Mouse (Mus musculus) hindbrain, postnatal 0 days (tissue): ENCODE data around the gene Sfrp5. TPM values are rescaled to one million over a fixed set of nuclear protein-coding genes. Genes with fewer than 3 reads are reported as not detected.
A peak's percentile ranks its signal among the peaks of the same experiment; 100 is the strongest.

ENCODE experiments used
- ATAC-seq: fragments of 200-750 bp; cut with Nextera tagmentation; 2 replicates; pipeline ENCODE4 v1.8.0; 2017; ENCODE audit warnings: mild to moderate bottlenecking, moderate TSS enrichment, moderate library complexity
- DNase-seq: peaks from one replicate; pipeline ENCODE4 v3.0.0-alpha.2; 2015; ENCODE audit warnings: low spot score
- H3K27ac ChIP-seq: fragments of 300-500 bp; sonication (generic); 2 replicates; pipeline ENCODE4 v1.5.1; 2014; ENCODE audit warnings: mild to moderate bottlenecking
- H3K27me3 ChIP-seq: fragments of 300-500 bp; sonication (generic); 2 replicates; pipeline ENCODE4 v1.6.1; 2014; ENCODE audit warnings: low read length, mixed read lengths; ENCODE audit not compliant: insufficient read depth
- H3K36me3 ChIP-seq: fragments of 300-500 bp; sonication (generic); 2 replicates; pipeline ENCODE4 v1.6.1; 2014; ENCODE audit warnings: low read length, mixed read lengths; ENCODE audit not compliant: insufficient read depth
- H3K4me1 ChIP-seq: fragments of 300-500 bp; sonication (generic); 2 replicates; pipeline ENCODE4 v1.6.1; 2014; ENCODE audit warnings: antibody characterized with exemption, low read length, mixed read lengths; ENCODE audit not compliant: insufficient read depth
- H3K4me2 ChIP-seq: fragments of 300-500 bp; sonication (generic); 2 replicates; pipeline ENCODE4 v1.6.1; 2014; ENCODE audit warnings: low read depth, mild to moderate bottlenecking, low read length, moderate library complexity, mixed read lengths
- H3K4me3 ChIP-seq: fragments of 300-500 bp; sonication (generic); 2 replicates; pipeline ENCODE4 v1.5.1; 2014; ENCODE audit warnings: low read length
- H3K9ac ChIP-seq: fragments of 300-500 bp; sonication (generic); replicated peaks from 2 replicates; pipeline ENCODE4 v1.6.1; 2014; ENCODE audit warnings: mild to moderate bottlenecking, low read length, moderate library complexity, mixed read lengths
- H3K9me3 ChIP-seq: fragments of 300-500 bp; sonication (generic); 2 replicates; pipeline ENCODE4 v1.6.1; 2016; ENCODE audit warnings: low read length, mixed read lengths
- CTCF ChIP-seq: IDR thresholded peaks from 2 replicates; pipeline ENCODE4 v1.5.1; 2016; ENCODE audit warnings: antibody characterized with exemption, control low read depth, low read depth
- WGBS: fragments of 180-500 bp; shearing (Covaris S2); extraction: QIAGEN DNeasy Blood & Tissue Kit; methylation state at CpG from one replicate; pipeline ENCODE4 v1.1.7; 2014; 5-methylcytosine and 5-hydroxymethylcytosine counted together
- polyA plus RNA-seq: library from polyadenylated mRNA; unstranded; fragments of >200 nt; fragmentation: Nextera tagmentation; extraction: Ambion mirVana; gene quantifications from 2 replicates; pipeline ENCODE4 v1.2.1, GENCODE M21; 2015
- total RNA-seq: library from RNA; depleted of rRNA; stranded (reverse); fragments of >200 nt; gene quantifications from 2 replicates; pipeline ENCODE4 v1.2.3, GENCODE M21; 2014

Sfrp5 gene
- total and polyA plus RNA-seq, 2 experiments from 2014 or later: 1.6 to 1.8 TPM

DNA sequence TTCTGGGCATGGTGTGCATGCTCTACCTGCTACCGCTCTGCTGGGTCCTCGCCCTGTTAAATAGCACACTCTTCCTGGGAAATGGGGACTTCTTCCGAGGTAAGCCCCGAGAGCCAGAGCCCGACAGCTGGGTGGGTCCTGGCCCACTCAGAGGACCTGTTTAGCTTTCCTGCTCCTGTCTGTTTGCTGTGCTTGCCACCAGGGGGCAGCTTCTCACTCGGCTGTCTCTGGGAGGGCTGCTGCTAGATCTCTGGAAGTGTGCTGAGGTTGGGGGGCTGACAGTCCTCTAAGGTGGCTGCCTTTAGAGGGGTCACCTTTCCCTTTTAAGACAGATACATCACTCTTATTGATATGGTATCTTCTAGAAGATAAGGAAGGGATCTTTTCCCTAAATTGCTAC lies 19.4 kb downstream of the Sfrp5 start:
- ATAC-seq (0 out of 2 replicates have a peak, but pooled peaks have one; percentile 46), DNase-seq (peak; percentile 40)
- TF ChIP-seq CTCF: peak; percentile 75
- Histone ChIP-seq H3K27me3 (no peaks in the 10 kb centered on the region), H3K9me3 (no peaks in the 10 kb centered on the region), H3K4me3 (no peak overlapping the region), H3K4me1 (no peaks in the 10 kb centered on the region), H3K4me2 (no peak overlapping the region), H3K27ac (no peak overlapping the region), H3K36me3 (peaks cover 37% of the 10 kb centered on the region), H3K9ac (no peak overlapping the region)
- WGBS: 61% methylated on average over 6 of the region's 6 CpGs

DNA sequence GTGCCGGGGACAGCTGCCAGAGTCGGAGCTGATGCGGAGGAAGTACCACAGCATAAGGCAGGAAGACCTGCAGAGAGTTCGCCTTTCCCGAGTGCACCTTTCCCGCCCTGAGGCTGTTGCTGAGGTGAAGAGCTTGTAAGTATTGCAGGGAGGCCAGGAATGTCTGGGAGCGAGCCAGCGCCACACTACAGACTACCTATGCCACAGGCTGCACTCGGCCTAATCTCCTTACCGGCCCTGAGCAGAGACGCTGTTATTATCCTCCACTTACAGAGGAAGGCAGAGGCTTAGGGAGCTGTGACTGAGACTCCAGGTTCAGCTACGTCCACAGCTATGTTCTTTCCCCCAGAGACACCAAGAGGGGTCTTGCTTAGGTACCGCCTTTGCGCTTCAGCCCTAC lies 22.7 kb downstream of the Sfrp5 start:
- Histone ChIP-seq H3K4me1 (no peaks in the 10 kb centered on the region), H3K4me3 (no peak overlapping the region), H3K27me3 (no peaks in the 10 kb centered on the region), H3K36me3 (peaks cover 19% of the 10 kb centered on the region; the same call in 1 of the 2 replicates), H3K9me3 (no peaks in the 10 kb centered on the region), H3K9ac (no peak overlapping the region), H3K4me2 (no peak overlapping the region), H3K27ac (no peak overlapping the region)
- ATAC-seq: no peak
- no peak for TF ChIP-seq CTCF
- WGBS: 92% methylated on average over 14 of the region's 14 CpGs
- no peak for DNase-seq

DNA sequence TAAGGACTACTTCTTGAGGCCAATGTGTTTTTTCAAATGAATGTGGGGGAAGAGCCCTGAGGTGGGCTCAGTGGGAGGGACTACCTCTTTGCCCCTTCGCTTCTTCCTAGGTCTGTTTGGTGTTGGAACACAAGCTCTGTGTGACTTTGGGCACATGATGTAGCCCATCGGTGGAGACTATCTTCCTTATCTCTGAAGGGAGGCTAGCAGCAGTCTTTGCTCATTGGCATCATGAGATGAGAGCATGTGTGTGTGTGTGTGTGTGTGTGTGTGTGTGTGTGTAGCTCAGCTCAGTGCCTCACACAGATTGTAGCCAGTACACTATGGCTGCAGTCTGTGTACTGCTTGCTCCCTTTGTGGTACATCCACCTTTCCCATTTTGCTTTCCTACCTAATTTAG lies 24.6 kb downstream of the Sfrp5 start:
- no peaks in the 10 kb centered on the region for H3K9me3 ChIP-seq
- no peak overlapping the region for H3K4me2 ChIP-seq
- H3K27ac ChIP-seq: no peak overlapping the region
- no peaks in the 10 kb centered on the region for H3K4me1 ChIP-seq
- H3K36me3 ChIP-seq: peaks cover 10% of the 10 kb centered on the region; the same call in 1 of the 2 replicates
- no peak overlapping the region for H3K4me3 ChIP-seq
- H3K27me3 ChIP-seq: no peaks in the 10 kb centered on the region
- TF ChIP-seq CTCF: no peak
- ATAC-seq: no peak
- 93% methylated on average over 2 of the region's 2 CpGs for WGBS
- no peak for DNase-seq
- no peak overlapping the region for H3K9ac ChIP-seq

DNA sequence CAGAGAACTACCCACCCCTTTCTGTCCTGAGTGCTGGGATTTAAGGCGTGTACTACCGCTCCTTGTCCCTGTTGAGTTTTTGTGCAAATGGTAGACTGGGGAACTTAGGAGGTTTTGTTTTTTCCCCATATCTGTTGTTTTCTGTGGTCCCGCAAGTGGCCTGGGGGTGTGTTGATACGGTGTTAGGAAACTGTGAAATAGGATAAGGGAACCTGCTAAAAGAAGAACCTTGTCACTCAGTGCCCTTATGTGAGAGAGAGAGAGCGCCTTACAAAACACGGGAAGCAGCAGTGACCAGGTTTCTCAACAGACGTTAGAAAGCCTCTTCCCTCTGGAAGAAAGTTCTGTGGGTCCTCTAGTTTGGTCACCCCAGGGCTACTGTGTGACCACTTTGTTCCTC lies 25.2 kb downstream of the Sfrp5 start:
- H3K4me2 ChIP-seq: no peak overlapping the region
- no peak overlapping the region for H3K27ac ChIP-seq
- no peak for TF ChIP-seq CTCF
- no peak overlapping the region for H3K9ac ChIP-seq
- ATAC-seq: no peak
- H3K4me3 ChIP-seq: no peak overlapping the region
- WGBS: 83% methylated on average over 7 of the region's 7 CpGs
- peaks cover 10% of the 10 kb centered on the region; the same call in 1 of the 2 replicates for H3K36me3 ChIP-seq
- no peak for DNase-seq
- H3K27me3 ChIP-seq: no peaks in the 10 kb centered on the region
- H3K4me1 ChIP-seq: no peaks in the 10 kb centered on the region
- H3K9me3 ChIP-seq: no peaks in the 10 kb centered on the region

DNA sequence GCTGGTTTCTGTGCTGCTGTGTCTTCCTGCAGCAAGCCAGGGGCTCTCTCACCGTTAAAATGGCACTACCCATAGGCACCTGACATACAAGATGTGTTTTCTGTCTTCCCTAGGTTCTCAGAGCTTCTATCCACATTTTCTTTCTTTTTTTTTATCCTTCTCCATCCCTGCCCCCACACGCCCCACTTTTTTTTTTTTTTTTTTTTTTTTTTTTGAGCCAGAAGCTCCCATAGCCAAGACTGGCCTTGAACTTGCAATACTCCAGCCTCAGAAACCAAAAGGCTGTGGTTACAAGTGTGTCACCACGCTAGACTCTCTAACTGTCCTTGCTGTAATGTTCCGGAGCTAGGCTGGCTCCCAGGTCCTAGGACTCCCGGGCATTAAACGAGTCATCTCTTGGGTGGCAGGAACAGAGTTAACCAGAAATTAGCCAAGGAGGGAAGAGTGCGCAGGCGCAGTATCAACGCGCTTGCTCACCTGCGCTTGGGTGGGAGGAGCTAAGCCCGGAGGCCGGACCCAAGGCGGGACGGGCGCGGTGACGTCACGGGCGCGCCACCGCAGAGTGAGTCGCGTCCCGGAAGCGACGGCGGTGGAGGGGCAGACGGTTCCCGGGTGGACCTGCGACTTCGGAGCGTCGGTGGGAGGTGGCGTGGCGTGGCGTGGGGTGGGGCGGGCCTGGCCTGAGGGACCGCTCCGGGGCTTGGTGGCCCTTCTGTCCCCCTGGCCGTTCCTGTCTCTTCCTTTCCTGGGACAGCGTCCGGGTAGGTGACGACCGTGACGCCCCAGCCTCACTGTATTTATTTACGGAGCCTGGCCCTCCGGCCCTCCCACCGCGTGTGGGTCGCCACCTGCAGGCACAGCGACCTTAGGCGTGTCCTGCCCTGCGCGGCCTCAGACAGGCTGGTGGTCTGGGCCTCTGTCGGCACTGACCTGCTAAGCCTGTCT lies 31.8 kb downstream of the Sfrp5 start:
- peaks cover 4% of the 10 kb centered on the region; the same call in 1 of the 2 replicates for H3K27me3 ChIP-seq
- 1% methylated on average over 56 of the region's 56 CpGs for WGBS
- peak; percentile 98 for DNase-seq
- H3K9ac ChIP-seq: peak overlapping the region; percentile 94
- TF ChIP-seq CTCF: no peak
- peak overlapping the region; percentile 87 for H3K4me2 ChIP-seq
- no peaks in the 10 kb centered on the region for H3K36me3 ChIP-seq
- peak overlapping the region; percentile 97 for H3K4me3 ChIP-seq
- peaks cover 10% of the 10 kb centered on the region for H3K4me1 ChIP-seq
- peak overlapping the region; percentile 65; the same call in 1 of the 2 replicates for H3K27ac ChIP-seq
- peak; percentile 94 for ATAC-seq
- no peaks in the 10 kb centered on the region for H3K9me3 ChIP-seq

DNA sequence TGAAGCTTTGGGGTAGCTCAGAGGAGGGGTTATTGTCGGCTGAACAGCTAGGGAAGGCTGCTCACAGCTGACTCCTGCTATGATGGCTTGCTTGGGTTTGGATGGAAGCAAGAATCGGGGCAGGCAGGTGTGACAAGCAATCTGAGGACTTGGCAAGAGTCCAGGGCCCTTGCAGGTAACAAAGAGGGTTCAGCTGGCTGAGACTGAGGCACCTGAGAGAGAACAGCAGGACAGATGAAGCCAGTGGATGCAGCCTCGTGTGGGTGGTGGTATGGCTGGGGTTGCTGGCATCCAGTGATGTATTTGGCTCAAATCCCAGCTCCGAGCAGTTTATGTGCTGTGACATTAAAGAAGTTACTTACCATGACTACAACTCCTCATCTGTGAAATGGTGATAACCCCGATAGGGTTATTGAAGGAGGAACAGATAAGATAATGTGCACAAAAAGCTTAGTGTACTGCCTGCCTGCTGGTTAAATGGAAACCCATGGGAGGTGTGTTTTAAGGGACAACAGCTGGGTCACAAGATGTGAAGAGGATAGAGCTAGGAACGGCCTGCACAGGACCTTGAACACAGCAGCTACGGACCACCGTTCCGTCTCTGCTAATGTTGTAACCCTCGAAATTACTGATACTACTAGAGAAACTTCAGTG lies 32.6 kb downstream of the Sfrp5 start:
- H3K9ac ChIP-seq: 0 out of 2 replicates have a peak overlapping the region, but pooled peaks have one; percentile 94
- H3K4me3 ChIP-seq: no peak overlapping the region
- DNase-seq (peak; percentile 9), ATAC-seq (no peak)
- H3K4me2 ChIP-seq: peak overlapping the region; percentile 87
- no peaks in the 10 kb centered on the region for H3K9me3 ChIP-seq
- WGBS: 58% methylated on average over 10 of the region's 10 CpGs
- TF ChIP-seq CTCF: no peak
- H3K27me3 ChIP-seq: peaks cover 4% of the 10 kb centered on the region; the same call in 1 of the 2 replicates
- peaks cover 10% of the 10 kb centered on the region for H3K4me1 ChIP-seq
- H3K27ac ChIP-seq: no peak overlapping the region; the same call in 1 of the 2 replicates
- no peaks in the 10 kb centered on the region for H3K36me3 ChIP-seq
